Mouse (Mus musculus): ENCODE measurements around the gene Igsf9b. TPM values are rescaled to one million over a fixed set of nuclear protein-coding genes. Genes with fewer than 3 reads are reported as not detected.
A peak's percentile ranks its signal among the peaks of the same experiment; 100 is the strongest.

The Igsf9b gene
- total and polyA plus RNA-seq, 3 experiments = 1.8 to 12.4 (median 5.2) TPM

DNA sequence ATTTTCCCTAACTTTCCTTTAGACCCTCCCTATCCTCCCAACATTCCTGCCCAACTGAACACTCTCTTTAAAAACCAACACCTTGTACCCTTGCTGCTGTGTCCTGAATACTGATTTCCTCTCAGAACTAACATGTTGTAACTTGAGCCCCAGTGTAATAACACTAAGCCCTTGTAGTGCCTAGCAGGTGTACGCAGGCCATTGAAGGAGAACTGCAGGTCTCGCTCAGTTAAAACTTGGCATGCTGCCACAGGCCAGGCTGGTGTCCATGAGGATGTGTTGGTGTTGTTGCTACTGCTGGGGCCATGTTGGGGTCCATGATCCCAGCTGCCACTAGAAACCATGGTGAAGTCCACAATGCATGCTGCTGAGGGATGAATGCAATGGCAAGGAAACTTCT lies 70.1 kb downstream of the Igsf9b start:
- H3K36me3 ChIP-seq (replicated peaks in 1 of 2; ENCODE audit: control insufficient read depth in 1 of 2, insufficient read depth in 1 of 2, low read length in 1 of 2) = no peaks in the 10 kb centered on the region

DNA sequence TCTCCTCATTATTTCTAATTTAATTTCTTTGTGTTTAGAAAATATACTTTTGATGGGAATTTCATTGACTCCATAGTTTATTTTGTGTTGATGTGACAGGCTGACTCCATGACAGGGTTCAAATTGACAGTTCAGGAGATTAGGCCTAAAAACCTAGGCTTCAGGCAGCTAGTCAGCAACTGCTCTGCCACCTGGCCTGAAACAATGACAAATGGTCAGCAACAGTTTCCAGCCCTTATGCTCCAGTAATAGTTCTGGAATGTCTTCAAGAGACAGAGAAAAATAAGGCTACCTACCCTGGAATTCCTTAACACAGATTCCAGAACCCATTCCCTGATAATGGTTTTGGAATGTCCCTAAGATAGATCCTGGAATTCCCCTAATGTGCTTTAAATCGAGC lies 76.7 kb downstream of the Igsf9b start:
- Histone ChIP-seq H3K27me3 (replicated peaks) (no peaks in the 10 kb centered on the region), H3K9ac (ENCODE audit: insufficient read depth, low read depth) (no peak overlapping the region), H3K4me2 (ENCODE audit: insufficient read depth, low read depth, poor library complexity, severe bottlenecking) (no peak overlapping the region), H3K4me1 (ENCODE audit: control insufficient read depth in 1 of 2, insufficient read depth in 2 of 2) (no peaks in the 10 kb centered on the region), H3K9me3 (replicated peaks; ENCODE audit: low read length) (no peaks in the 10 kb centered on the region), H3K27ac (ENCODE audit: insufficient read depth, low read depth) (no peak overlapping the region), H3K79me2 (replicated peaks; ENCODE audit: control insufficient read depth, extremely low read depth, insufficient read depth, poor library complexity, severe bottlenecking) (no peaks in the 10 kb centered on the region), H3K36me3 (replicated peaks in 1 of 2; ENCODE audit: control insufficient read depth in 1 of 2, insufficient read depth in 1 of 2, low read length in 1 of 2) (no peaks in the 10 kb centered on the region), H3K4me3 (replicated peaks in 1 of 3; ENCODE audit: low read depth in 2 of 3, low read length in 2 of 3, poor library complexity in 1 of 3) (no peak overlapping the region)
- no peak for DNase-seq (ENCODE audit: extremely low read depth)
- in situ Hi-C loops (cut with MboI; ENCODE audit: low pct_ligation_motif_present, low pct_unique_long_range_greater_than_20kb, low sequenced_read_pairs) (no loop called here), dilution Hi-C loops (cut with MboI; ENCODE audit: extremely low pct_ligation_motif_present, extremely low pct_unique_long_range_greater_than_20kb, low sequenced_read_pairs) (no loop called here)
- no peak for TF ChIP-seq NELFE (IDR thresholded peaks at IDR 0.05; ENCODE audit: low read depth, low read length)
- no peak for TF ChIP-seq UBTF (IDR thresholded peaks at IDR 0.05; ENCODE audit: low read depth, low read length)
- TF ChIP-seq ELF1 (IDR thresholded peaks at IDR 0.05; ENCODE audit: low read depth, low read length) = no peak
- TF ChIP-seq SMC3 (IDR thresholded peaks at IDR 0.05; ENCODE audit: low read depth, low read length) = no peak

More for the DNA sequence above, 70.1 kb downstream of the Igsf9b start:
- H3K27me3 ChIP-seq (replicated peaks) = no peaks in the 10 kb centered on the region
- H3K4me3 ChIP-seq (replicated peaks in 1 of 3; ENCODE audit: low read depth in 2 of 3, low read length in 2 of 3, poor library complexity in 1 of 3) = no peak overlapping the region
- in situ Hi-C loops (cut with MboI; ENCODE audit: low pct_ligation_motif_present, low pct_unique_long_range_greater_than_20kb, low sequenced_read_pairs) (no loop called here), dilution Hi-C loops (cut with MboI; ENCODE audit: extremely low pct_ligation_motif_present, extremely low pct_unique_long_range_greater_than_20kb, low sequenced_read_pairs) (no loop called here)
- H3K9ac ChIP-seq (ENCODE audit: insufficient read depth, low read depth) = no peak overlapping the region
- no peaks in the 10 kb centered on the region for H3K79me2 ChIP-seq (replicated peaks; ENCODE audit: control insufficient read depth, extremely low read depth, insufficient read depth, poor library complexity, severe bottlenecking)
- DNase-seq (ENCODE audit: extremely low read depth) = no peak
- no peak overlapping the region for H3K27ac ChIP-seq (ENCODE audit: insufficient read depth, low read depth)
- H3K9me3 ChIP-seq (replicated peaks; ENCODE audit: low read length) = no peaks in the 10 kb centered on the region
- no peak for TF ChIP-seq HCFC1 (IDR thresholded peaks at IDR 0.05; ENCODE audit: low read depth, low read length)
- no peak for TF ChIP-seq ZNF384 (IDR thresholded peaks at IDR 0.05; ENCODE audit: low read depth, low read length)
- TF ChIP-seq ELF1 (IDR thresholded peaks at IDR 0.05; ENCODE audit: low read depth, low read length) = no peak
- TF ChIP-seq MYC (IDR thresholded peaks at IDR 0.05; ENCODE audit: low read depth, low read length) = no peak
- no peak for TF ChIP-seq UBTF (IDR thresholded peaks at IDR 0.05; ENCODE audit: low read depth, low read length)
- no peak for TF ChIP-seq ZKSCAN1 (IDR thresholded peaks at IDR 0.05; ENCODE audit: borderline replicate concordance, low read depth, low read length)
- peaks cover 0 to 2% of the 10 kb centered on the region in 2 experiments; a peak in 1 of 4 replicates for H3K4me1 ChIP-seq (ENCODE audit: control insufficient read depth in 1 of 2, insufficient read depth in 2 of 2)
- H3K4me2 ChIP-seq (ENCODE audit: insufficient read depth, low read depth, poor library complexity, severe bottlenecking) = no peak overlapping the region

DNA sequence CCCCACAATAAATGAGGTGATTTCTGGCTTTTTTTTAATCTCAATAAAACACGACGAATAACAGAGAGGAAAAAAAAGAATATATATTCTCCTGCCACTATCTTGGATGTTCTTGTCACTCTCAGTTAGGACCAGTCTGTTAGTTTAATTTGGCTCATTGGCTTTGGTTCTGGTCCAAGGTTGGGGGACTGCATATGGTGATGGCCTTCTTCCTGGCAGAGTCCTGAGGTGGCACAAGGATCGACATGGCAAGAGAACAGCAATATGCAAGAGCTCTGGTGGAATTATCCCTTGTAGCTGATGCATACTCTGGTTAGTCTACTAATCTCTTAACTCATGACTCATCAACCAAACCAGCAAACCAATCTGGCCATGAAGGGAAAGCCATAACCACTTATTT lies 87.9 kb downstream of the Igsf9b start:
- Histone ChIP-seq H3K79me2 (replicated peaks; ENCODE audit: control insufficient read depth, extremely low read depth, insufficient read depth, poor library complexity, severe bottlenecking) (no peaks in the 10 kb centered on the region), H3K27ac (ENCODE audit: insufficient read depth, low read depth) (no peak overlapping the region), H3K4me3 (replicated peaks in 1 of 3; ENCODE audit: low read depth in 2 of 3, low read length in 2 of 3, poor library complexity in 1 of 3) (no peak overlapping the region), H3K4me1 (ENCODE audit: control insufficient read depth in 1 of 2, insufficient read depth in 2 of 2) (peaks cover 0 to 4% of the 10 kb centered on the region in 2 experiments; a peak in 1 of 4 replicates), H3K27me3 (replicated peaks) (no peaks in the 10 kb centered on the region), H3K36me3 (replicated peaks in 1 of 2; ENCODE audit: control insufficient read depth in 1 of 2, insufficient read depth in 1 of 2, low read length in 1 of 2) (no peaks in the 10 kb centered on the region), H3K9me3 (replicated peaks; ENCODE audit: low read length) (no peaks in the 10 kb centered on the region), H3K9ac (ENCODE audit: insufficient read depth, low read depth) (no peak overlapping the region), H3K4me2 (ENCODE audit: insufficient read depth, low read depth, poor library complexity, severe bottlenecking) (no peak overlapping the region)
- dilution Hi-C loops (cut with MboI; ENCODE audit: extremely low pct_ligation_motif_present, extremely low pct_unique_long_range_greater_than_20kb, low sequenced_read_pairs) (no loop called here), in situ Hi-C loops (cut with MboI; ENCODE audit: low pct_ligation_motif_present, low pct_unique_long_range_greater_than_20kb, low sequenced_read_pairs) (no loop called here)
- TF ChIP-seq IRF4 (IDR thresholded peaks at IDR 0.05; ENCODE audit: low read depth, low read length) = no peak; the same call in 1 of the 2 replicates
- TF ChIP-seq ZNF384 (IDR thresholded peaks at IDR 0.05; ENCODE audit: low read depth, low read length) = no peak
- TF ChIP-seq JUND (conservative IDR thresholded peaks at IDR 0.05; ENCODE audit: low read depth, low read length) = 0 out of 2 replicates have a peak, but pooled peaks have one; percentile 20
- no peak for TF ChIP-seq RAD21 (IDR thresholded peaks at IDR 0.05; ENCODE audit: low read depth, low read length)
- no peak; the same call in 1 of the 2 replicates for TF ChIP-seq EP300 (IDR thresholded peaks at IDR 0.05; ENCODE audit: low read length)
- DNase-seq (ENCODE audit: extremely low read depth) = peak; percentile 8

Data from CH12.LX (cell line).